Mouse (Mus musculus): ENCODE results near the gene Pde8a. TPM values are rescaled to one million over a fixed set of nuclear protein-coding genes. Genes with fewer than 3 reads are reported as not detected.

Gene Pde8a
- polyA plus RNA-seq, 1 experiment from 2014 or later: 6.8 TPM

- Histone ChIP-seq H3K4me3 (ENCODE audit: low read depth, low read length) (no peak overlapping the region), H3K9ac (no peak overlapping the region)
- peak; percentile 84 for ATAC-seq (ENCODE audit: insufficient read depth)
Observed at GRCm38 (mm10) chr7:81372337-81372920, 159.0 kb downstream of the Pde8a start.

GRCm38 (mm10) chr7:81379363-81379762 is 166.0 kb downstream of the Pde8a start:
- H3K9ac ChIP-seq: no peak overlapping the region
- TF ChIP-seq CTCF (IDR thresholded peaks at IDR 0.05; ENCODE audit: low read depth): no peak
- no peak overlapping the region for H3K4me2 ChIP-seq
- 66% methylated on average over 1 of the region's 1 CpGs for WGBS
- no peaks in the 10 kb centered on the region for H3K9me3 ChIP-seq (ENCODE audit: low read depth, low read length)
- H3K4me1 ChIP-seq (ENCODE audit: insufficient read depth): no peaks in the 10 kb centered on the region
- ATAC-seq (ENCODE audit: insufficient read depth) (no peak), DNase-seq (no peak)
- no peak overlapping the region for H3K4me3 ChIP-seq (ENCODE audit: low read depth, low read length)
- no peaks in the 10 kb centered on the region for H3K36me3 ChIP-seq (ENCODE audit: insufficient read depth)
- H3K27ac ChIP-seq (ENCODE audit: low read depth): no peak overlapping the region
- no peaks in the 10 kb centered on the region for H3K27me3 ChIP-seq (ENCODE audit: insufficient read depth, low read length)

More at GRCm38 (mm10) chr7:81372337-81372920, 159.0 kb downstream of the Pde8a start:
- H3K9me3 ChIP-seq (ENCODE audit: low read depth, low read length): no peaks in the 10 kb centered on the region
- no peak for TF ChIP-seq CTCF (IDR thresholded peaks at IDR 0.05; ENCODE audit: low read depth)
- 3% methylated on average over 13 of the region's 13 CpGs for WGBS
- H3K27me3 ChIP-seq (ENCODE audit: insufficient read depth, low read length): no peaks in the 10 kb centered on the region
- peak overlapping the region; percentile 29 for H3K4me2 ChIP-seq
- no peak overlapping the region for H3K27ac ChIP-seq (ENCODE audit: low read depth)
- no peaks in the 10 kb centered on the region for H3K4me1 ChIP-seq (ENCODE audit: insufficient read depth)
- DNase-seq: peak; percentile 64
- H3K36me3 ChIP-seq (ENCODE audit: insufficient read depth): no peaks in the 10 kb centered on the region

Other genes starting within 250 kb of the Pde8a start
- 18.1 and 19.7 TPM in 2 replicates for gene Zfp592, start 219.9 kb upstream of the Pde8a start, polyA plus RNA-seq (2014; fragmentation: Nextera tagmentation; extraction: Ambion mirVana)
- gene Alpk3, start 156.0 kb upstream of the Pde8a start, polyA plus RNA-seq (2014; fragmentation: Nextera tagmentation; extraction: Ambion mirVana): 0.63 and 0.85 TPM in 2 replicates
- not detected in 2 replicates for gene Slc28a1, start 98.8 kb upstream of the Pde8a start, polyA plus RNA-seq (2014; fragmentation: Nextera tagmentation; extraction: Ambion mirVana)
- gene Rps17, start 131.7 kb downstream of the Pde8a start, polyA plus RNA-seq (2014; fragmentation: Nextera tagmentation; extraction: Ambion mirVana): 1,388 and 1,408 TPM in 2 replicates
- gene Cpeb1, start 241.9 kb downstream of the Pde8a start, polyA plus RNA-seq (2014; fragmentation: Nextera tagmentation; extraction: Ambion mirVana): 0.36 and 0.62 TPM in 2 replicates

Measured in lung, embryonic 14.5 days (tissue).